ENCODE assay signal across 9 mouse cellular contexts in genomic region chr9:79965600-79966392, GRCm38 (mm10). TPM values are rescaled to one million over a fixed set of nuclear protein-coding genes. Genes with fewer than 3 reads are reported as not detected.
A peak's percentile ranks its signal among the peaks of the same experiment; 100 is the strongest.
DNase-seq lines count a peak whose midpoint lies in the region; ATAC-seq lines count a peak whose summit lies in the region.
"Had no signal": no experiment of that assay in that cellular context is flagged by ENCODE, and none has a peak within 500 bp of the region (broad histone marks: within the 10 kb centered on the region; RNA-seq: fewer than 3 reads in every experiment).

No protein-coding gene starts in this region.

- H3K4me3 ChIP-seq in kidney, embryonic 14.5 days (ENCODE audit: low read length): no peak overlapping the region
- no peak overlapping the region for H3K4me3 ChIP-seq in hindbrain, embryonic 14.5 days (replicated peaks; ENCODE audit: low read length)

- H3K36me3 ChIP-seq in kidney, embryonic 14.5 days (ENCODE audit: control insufficient read depth, insufficient read depth, low read length): no peaks in the 10 kb centered on the region
- no peaks in the 10 kb centered on the region for H3K36me3 ChIP-seq in hindbrain, embryonic 14.5 days (replicated peaks; ENCODE audit: control insufficient read depth, insufficient read depth)

- DNase-seq in kidney, adult 9 months: peak; percentile 38
- DNase-seq in gastrocnemius, adult 18-20 months (ENCODE audit: low spot score): peak; percentile 78
- peak; percentile 68 for DNase-seq in heart, postnatal 4 days
- DNase-seq in lung, postnatal 4 days: peak; percentile 47 to 57
- no peak for DNase-seq in hindbrain, embryonic 14.5 days (ENCODE audit: low spot score)
- no peak for DNase-seq in urinary bladder, adult 2 months (ENCODE audit: low spot score)

- no peaks in the 10 kb centered on the region for H3K27me3 ChIP-seq in kidney, embryonic 14.5 days (ENCODE audit: control insufficient read depth, insufficient read depth, low read length)
- no peaks in the 10 kb centered on the region for H3K27me3 ChIP-seq in hindbrain, embryonic 14.5 days (ENCODE audit: control insufficient read depth, insufficient read depth, low read length)

- 0 out of 2 replicates have a peak, but pooled peaks cover 5% of the 10 kb centered on the region for H3K4me1 ChIP-seq in kidney, embryonic 14.5 days (ENCODE audit: control insufficient read depth, insufficient read depth, low read length)
- H3K4me1 ChIP-seq in hindbrain, embryonic 14.5 days (replicated peaks; ENCODE audit: control insufficient read depth, insufficient read depth, low read length): no peaks in the 10 kb centered on the region

- no peak overlapping the region for H3K9ac ChIP-seq in kidney, embryonic 14.5 days (ENCODE audit: low read depth, low read length)
- no peak overlapping the region for H3K9ac ChIP-seq in hindbrain, embryonic 14.5 days

- WGBS in kidney, embryonic 14.5 days: 78% methylated on average over 14 of the region's 14 CpGs
- WGBS in hindbrain, embryonic 14.5 days: 86% methylated on average over 14 of the region's 14 CpGs

- no peaks in the 10 kb centered on the region for H3K9me3 ChIP-seq in kidney, embryonic 14.5 days (ENCODE audit: control insufficient read depth, low read length)
- H3K9me3 ChIP-seq in hindbrain, embryonic 14.5 days (ENCODE audit: control insufficient read depth, low read length): no peaks in the 10 kb centered on the region

- ATAC-seq in kidney, embryonic 14.5 days (ENCODE audit: low FRiP score, low TSS enrichment): no peak
- no peak for ATAC-seq in cerebellum, adult (ENCODE audit: insufficient number of reproducible peaks, low FRiP score, low TSS enrichment)
- no peak for ATAC-seq in hindbrain, embryonic 14.5 days (ENCODE audit: low FRiP score)

- no peak overlapping the region for H3K27ac ChIP-seq in kidney, embryonic 14.5 days (ENCODE audit: low read depth, low read length)
- no peak overlapping the region for H3K27ac ChIP-seq in hindbrain, embryonic 14.5 days

- no peak overlapping the region for H3K4me2 ChIP-seq in kidney, embryonic 14.5 days (replicated peaks; ENCODE audit: low read depth, low read length)
- no peak overlapping the region for H3K4me2 ChIP-seq in hindbrain, embryonic 14.5 days (replicated peaks)

RNA-seq across cellular contexts. Expression of gene Filip1, which starts 46.9 kb away (rescaled TPM):
- 1.9 and 4.5 TPM in 2 replicates for polyA plus RNA-seq in kidney, embryonic 14.5 days (2014; fragmentation: Nextera tagmentation; extraction: Ambion mirVana)
- 100 to 1,000 TPM in 1 of 2 experiments, 10 to 100 TPM in 1; 84.8 to 101 TPM for total RNA-seq in gastrocnemius, adult 18-20 months (2021)
- total RNA-seq in heart, postnatal 4 days (2021): 100 to 1,000 TPM; 101 to 114 TPM
- 2.2 and 2.4 TPM in 2 replicates for polyA plus RNA-seq in hindbrain, embryonic 14.5 days (2014; fragmentation: Nextera tagmentation; extraction: Ambion mirVana)
- 18.2 and 35.3 TPM in 2 replicates for polyA plus RNA-seq in urinary bladder, adult 2 months (2012; rRNA removed)
- total RNA-seq: megakaryocyte-erythroid progenitor cell, adult 5-6 weeks had no signal

Comparison
In these comparisons a context has a peak if more than half of its experiments do, and no peak if none do; other contexts are left out.
1. DNase-seq: peak in kidney, adult 9 months (single experiment), gastrocnemius, adult 18-20 months (single experiment), heart, postnatal 4 days (single experiment) and lung, postnatal 4 days (2 of 2); none in hindbrain, embryonic 14.5 days (single experiment) and urinary bladder, adult 2 months (single experiment).